Mouse (Mus musculus): ENCODE measurements around the gene Itga9. TPM values are rescaled to one million over a fixed set of nuclear protein-coding genes. Genes with fewer than 3 reads are reported as not detected.

Itga9 gene
- polyA plus RNA-seq, 1 experiment from 2014 or later: 0.74 TPM

DNA sequence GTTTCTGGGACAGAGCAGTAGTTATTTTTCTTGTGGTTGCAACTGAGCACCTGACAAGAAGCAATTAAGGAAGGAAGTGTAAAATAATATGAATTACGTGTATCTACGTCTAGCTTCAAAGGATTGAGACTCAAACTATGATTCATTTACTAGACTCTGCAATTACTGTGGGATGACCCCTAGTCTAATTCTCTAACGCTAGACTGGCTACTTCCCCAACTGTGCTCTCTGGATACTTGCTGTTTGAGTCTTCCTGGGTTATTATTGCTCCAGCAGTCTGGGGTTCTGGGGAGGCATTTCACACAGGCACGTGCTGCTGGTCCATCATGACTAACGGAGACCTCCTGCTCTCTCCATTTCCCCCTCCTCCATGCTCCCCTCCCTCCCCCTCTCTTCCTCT, 10.7 kb downstream of the Itga9 start:
- no peaks in the 10 kb centered on the region for H3K36me3 ChIP-seq (ENCODE audit: control insufficient read depth, insufficient read depth, low read length)
- no peak overlapping the region for H3K4me3 ChIP-seq (ENCODE audit: low read length)
- WGBS: 74% methylated on average over 5 of the region's 5 CpGs
- H3K9me3 ChIP-seq (ENCODE audit: control insufficient read depth, low read length): no peaks in the 10 kb centered on the region
- no peaks in the 10 kb centered on the region for H3K4me1 ChIP-seq (ENCODE audit: control insufficient read depth, insufficient read depth, low read depth, low read length)
- H3K4me2 ChIP-seq (ENCODE audit: low read length): no peak overlapping the region
- H3K27ac ChIP-seq (ENCODE audit: low read depth, low read length): no peak overlapping the region
- no peak for ATAC-seq
- no peak overlapping the region for H3K9ac ChIP-seq (ENCODE audit: low read depth, low read length)
- H3K27me3 ChIP-seq (replicated peaks; ENCODE audit: control insufficient read depth, insufficient read depth, low read length): no peaks in the 10 kb centered on the region; the same call in 1 of the 2 replicates

DNA sequence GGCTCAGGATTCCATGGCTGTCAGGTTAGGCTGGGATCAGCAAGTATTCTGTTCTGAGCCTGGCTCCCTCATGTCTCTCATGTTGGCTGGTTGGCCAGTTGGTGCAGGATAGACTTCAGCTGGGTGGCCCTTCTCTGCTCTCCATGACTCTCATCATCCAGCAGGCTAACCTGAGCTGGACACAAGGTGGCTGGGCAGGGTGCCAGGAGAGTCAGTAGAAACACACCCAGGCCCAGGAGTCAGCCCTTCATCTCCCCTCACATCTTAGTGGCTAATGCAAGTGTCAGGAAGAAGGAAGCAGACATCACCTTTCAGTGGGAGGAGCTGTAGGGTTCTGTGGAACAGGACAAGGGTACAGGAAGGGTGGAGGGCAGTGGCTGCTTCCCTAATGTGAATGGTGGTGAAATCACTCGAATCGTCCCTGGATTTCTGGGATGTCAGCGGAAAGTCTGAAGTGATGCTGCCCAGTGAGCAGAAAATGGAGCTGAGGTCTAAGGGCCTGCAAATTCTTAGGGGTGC, 12.3 kb downstream of the Itga9 start:
- Histone ChIP-seq H3K4me1 (ENCODE audit: control insufficient read depth, insufficient read depth, low read depth, low read length) (no peaks in the 10 kb centered on the region), H3K36me3 (ENCODE audit: control insufficient read depth, insufficient read depth, low read length) (no peaks in the 10 kb centered on the region), H3K9ac (ENCODE audit: low read depth, low read length) (no peak overlapping the region)

DNA sequence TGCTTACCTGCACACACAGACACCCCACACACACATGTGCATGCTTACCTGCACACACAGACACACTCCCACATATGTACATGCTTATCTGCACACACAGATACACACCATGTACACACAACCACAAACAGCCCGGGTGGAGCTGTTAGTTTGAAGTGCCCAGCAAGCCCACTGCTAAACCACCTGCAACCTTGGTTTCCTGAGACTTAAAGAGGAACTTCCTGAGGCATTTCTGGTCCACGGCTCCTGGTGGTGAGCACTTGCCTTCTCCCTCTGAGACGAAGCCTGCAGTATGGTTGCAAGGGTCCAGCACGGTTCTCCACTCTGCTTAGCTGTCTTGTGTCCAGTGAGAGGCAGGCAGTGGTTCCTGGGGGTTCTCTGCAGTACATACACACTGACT, 14.3 kb downstream of the Itga9 start:
- Histone ChIP-seq H3K4me2 (ENCODE audit: low read length) (no peak overlapping the region), H3K27ac (ENCODE audit: low read depth, low read length) (no peak overlapping the region), H3K9ac (ENCODE audit: low read depth, low read length) (no peak overlapping the region), H3K27me3 (replicated peaks; ENCODE audit: control insufficient read depth, insufficient read depth, low read length) (no peaks in the 10 kb centered on the region; the same call in 1 of the 2 replicates), H3K4me1 (ENCODE audit: control insufficient read depth, insufficient read depth, low read depth, low read length) (no peaks in the 10 kb centered on the region), H3K36me3 (ENCODE audit: control insufficient read depth, insufficient read depth, low read length) (no peaks in the 10 kb centered on the region), H3K9me3 (ENCODE audit: control insufficient read depth, low read length) (no peaks in the 10 kb centered on the region), H3K4me3 (ENCODE audit: low read length) (no peak overlapping the region)
- ATAC-seq: no peak
- WGBS: 57% methylated on average over 4 of the region's 4 CpGs

More for the DNA sequence above, 12.3 kb downstream of the Itga9 start:
- Histone ChIP-seq H3K9me3 (ENCODE audit: control insufficient read depth, low read length) (no peaks in the 10 kb centered on the region), H3K4me2 (ENCODE audit: low read length) (no peak overlapping the region), H3K4me3 (ENCODE audit: low read length) (no peak overlapping the region), H3K27me3 (replicated peaks; ENCODE audit: control insufficient read depth, insufficient read depth, low read length) (no peaks in the 10 kb centered on the region; the same call in 1 of the 2 replicates), H3K27ac (ENCODE audit: low read depth, low read length) (no peak overlapping the region)
- 93% methylated on average over 3 of the region's 3 CpGs for WGBS
- no peak for ATAC-seq

DNA sequence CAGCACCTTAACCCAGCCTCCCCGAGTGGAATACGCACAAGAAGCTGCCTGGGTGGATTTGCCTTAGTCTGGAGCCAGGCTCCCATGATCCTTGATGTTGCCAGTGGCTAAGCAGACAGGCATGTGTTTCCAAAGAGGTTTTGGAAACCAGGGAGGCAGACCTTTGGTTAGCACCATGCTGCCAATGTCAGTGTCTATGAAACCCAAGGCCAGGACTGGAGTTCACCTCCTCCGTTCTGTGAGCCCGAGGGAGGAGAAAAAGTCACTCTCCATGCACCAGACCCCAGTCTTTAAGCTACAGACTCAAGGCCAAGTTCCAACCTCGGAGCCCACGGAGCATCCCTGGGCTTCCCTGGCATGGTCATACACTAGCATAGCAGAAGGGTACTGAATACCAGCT, 15.2 kb downstream of the Itga9 start:
- H3K4me2 ChIP-seq (ENCODE audit: low read length): no peak overlapping the region
- no peak overlapping the region for H3K4me3 ChIP-seq (ENCODE audit: low read length)
- WGBS: 93% methylated on average over 6 of the region's 6 CpGs
- no peaks in the 10 kb centered on the region for H3K9me3 ChIP-seq (ENCODE audit: control insufficient read depth, low read length)
- no peaks in the 10 kb centered on the region for H3K36me3 ChIP-seq (ENCODE audit: control insufficient read depth, insufficient read depth, low read length)
- no peaks in the 10 kb centered on the region; the same call in 1 of the 2 replicates for H3K27me3 ChIP-seq (replicated peaks; ENCODE audit: control insufficient read depth, insufficient read depth, low read length)
- no peak overlapping the region for H3K9ac ChIP-seq (ENCODE audit: low read depth, low read length)
- no peak overlapping the region for H3K27ac ChIP-seq (ENCODE audit: low read depth, low read length)
- ATAC-seq: no peak
- H3K4me1 ChIP-seq (ENCODE audit: control insufficient read depth, insufficient read depth, low read depth, low read length): no peaks in the 10 kb centered on the region

DNA sequence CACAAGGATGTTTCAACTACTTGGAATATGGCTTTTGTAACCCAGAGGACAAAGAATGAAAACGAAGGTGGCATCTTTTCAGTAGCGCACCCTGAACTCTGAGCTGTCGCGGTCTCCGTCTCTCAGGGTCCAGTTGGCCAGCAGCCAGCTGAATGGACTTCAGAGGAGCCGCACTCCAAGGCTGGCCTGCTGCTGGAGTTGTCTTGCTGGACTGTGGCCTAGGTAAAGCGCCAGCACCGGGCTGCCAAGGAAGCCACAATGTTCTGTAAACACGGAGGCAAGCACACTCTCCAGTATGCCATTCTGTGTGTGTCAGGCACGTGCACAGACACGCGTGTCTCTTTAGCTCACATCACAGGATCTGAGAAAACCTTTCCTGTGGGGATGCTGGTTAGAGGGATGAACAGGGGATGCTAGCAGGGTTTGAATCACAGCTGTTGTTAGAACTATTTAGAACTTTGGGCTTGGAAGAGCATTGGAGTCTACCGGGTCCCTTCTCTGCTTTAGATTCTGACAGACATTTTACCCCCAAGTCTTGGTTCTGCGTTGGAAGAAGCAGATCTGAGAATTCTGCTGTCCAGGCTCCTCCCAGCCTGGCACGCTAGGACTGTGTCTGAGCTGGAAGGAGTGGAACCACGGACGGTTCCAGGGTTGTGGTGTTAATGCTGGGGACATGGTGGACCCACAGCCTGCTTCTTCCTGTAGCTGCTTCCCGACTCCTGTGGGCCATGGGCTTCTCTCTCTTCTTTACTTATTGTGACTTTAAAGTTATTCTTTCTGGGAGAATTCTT, 16.1 kb downstream of the Itga9 start:
- Histone ChIP-seq H3K9me3 (ENCODE audit: control insufficient read depth, low read length) (no peaks in the 10 kb centered on the region), H3K27me3 (replicated peaks; ENCODE audit: control insufficient read depth, insufficient read depth, low read length) (no peaks in the 10 kb centered on the region; the same call in 1 of the 2 replicates), H3K9ac (ENCODE audit: low read depth, low read length) (no peak overlapping the region), H3K27ac (ENCODE audit: low read depth, low read length) (no peak overlapping the region), H3K4me1 (ENCODE audit: control insufficient read depth, insufficient read depth, low read depth, low read length) (no peaks in the 10 kb centered on the region), H3K36me3 (ENCODE audit: control insufficient read depth, insufficient read depth, low read length) (no peaks in the 10 kb centered on the region), H3K4me2 (ENCODE audit: low read length) (no peak overlapping the region), H3K4me3 (ENCODE audit: low read length) (no peak overlapping the region)
- 78% methylated on average over 18 of the region's 18 CpGs for WGBS
- no peak for ATAC-seq

DNA sequence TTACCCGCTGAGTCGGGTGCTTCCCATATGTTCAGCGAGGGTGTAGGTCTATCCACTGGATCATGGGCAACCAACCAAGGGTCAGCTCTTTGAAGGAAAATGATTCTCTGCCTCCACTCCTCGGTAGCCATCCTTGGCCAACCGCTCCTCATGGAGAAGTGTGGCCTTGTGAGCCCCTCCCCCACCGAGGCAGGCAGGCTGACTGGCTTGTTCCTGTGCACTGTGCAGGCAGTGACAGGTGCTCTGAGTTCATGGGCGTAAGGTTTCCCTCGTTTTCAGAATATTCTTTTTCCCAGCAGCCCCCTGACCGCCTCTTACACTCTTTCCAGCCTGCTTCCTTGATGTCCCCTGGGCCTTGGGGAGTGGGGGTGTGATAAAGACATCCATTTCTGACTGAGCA, 17.0 kb downstream of the Itga9 start:
- H3K9ac ChIP-seq (ENCODE audit: low read depth, low read length): no peak overlapping the region
- no peaks in the 10 kb centered on the region; the same call in 1 of the 2 replicates for H3K27me3 ChIP-seq (replicated peaks; ENCODE audit: control insufficient read depth, insufficient read depth, low read length)
- H3K4me2 ChIP-seq (ENCODE audit: low read length): no peak overlapping the region
- WGBS: 69% methylated on average over 9 of the region's 9 CpGs
- no peak for ATAC-seq
- no peak overlapping the region for H3K27ac ChIP-seq (ENCODE audit: low read depth, low read length)
- H3K4me1 ChIP-seq (ENCODE audit: control insufficient read depth, insufficient read depth, low read depth, low read length): no peaks in the 10 kb centered on the region
- H3K4me3 ChIP-seq (ENCODE audit: low read length): no peak overlapping the region
- H3K9me3 ChIP-seq (ENCODE audit: control insufficient read depth, low read length): no peaks in the 10 kb centered on the region
- H3K36me3 ChIP-seq (ENCODE audit: control insufficient read depth, insufficient read depth, low read length): no peaks in the 10 kb centered on the region

DNA sequence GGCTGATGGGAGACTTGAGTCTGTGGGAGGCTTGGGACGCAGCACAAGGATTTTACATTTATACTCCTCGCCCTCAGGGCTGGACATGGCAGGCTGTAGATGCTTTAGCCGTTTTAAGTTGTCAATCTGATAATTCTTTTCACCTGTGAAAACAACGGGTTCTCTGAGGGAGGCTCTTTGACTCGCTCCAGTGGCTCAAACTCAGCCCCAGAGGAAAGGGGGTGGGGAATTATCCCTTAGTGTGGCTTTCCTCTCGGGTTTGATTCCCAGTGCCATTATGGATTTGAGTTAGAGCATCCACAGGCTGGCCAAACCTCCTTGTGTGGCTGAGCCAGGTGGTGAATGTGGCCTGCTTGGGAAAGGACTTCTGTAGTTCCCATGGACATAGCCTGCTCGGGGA, 17.7 kb downstream of the Itga9 start:
- H3K4me1 ChIP-seq (ENCODE audit: control insufficient read depth, insufficient read depth, low read depth, low read length): no peaks in the 10 kb centered on the region
- no peak overlapping the region for H3K27ac ChIP-seq (ENCODE audit: low read depth, low read length)
- no peak for ATAC-seq
- H3K4me2 ChIP-seq (ENCODE audit: low read length): no peak overlapping the region
- H3K36me3 ChIP-seq (ENCODE audit: control insufficient read depth, insufficient read depth, low read length): no peaks in the 10 kb centered on the region
- H3K9me3 ChIP-seq (ENCODE audit: control insufficient read depth, low read length): no peaks in the 10 kb centered on the region
- H3K9ac ChIP-seq (ENCODE audit: low read depth, low read length): no peak overlapping the region
- no peaks in the 10 kb centered on the region; the same call in 1 of the 2 replicates for H3K27me3 ChIP-seq (replicated peaks; ENCODE audit: control insufficient read depth, insufficient read depth, low read length)
- no peak overlapping the region for H3K4me3 ChIP-seq (ENCODE audit: low read length)
- 49% methylated on average over 7 of the region's 7 CpGs for WGBS

DNA sequence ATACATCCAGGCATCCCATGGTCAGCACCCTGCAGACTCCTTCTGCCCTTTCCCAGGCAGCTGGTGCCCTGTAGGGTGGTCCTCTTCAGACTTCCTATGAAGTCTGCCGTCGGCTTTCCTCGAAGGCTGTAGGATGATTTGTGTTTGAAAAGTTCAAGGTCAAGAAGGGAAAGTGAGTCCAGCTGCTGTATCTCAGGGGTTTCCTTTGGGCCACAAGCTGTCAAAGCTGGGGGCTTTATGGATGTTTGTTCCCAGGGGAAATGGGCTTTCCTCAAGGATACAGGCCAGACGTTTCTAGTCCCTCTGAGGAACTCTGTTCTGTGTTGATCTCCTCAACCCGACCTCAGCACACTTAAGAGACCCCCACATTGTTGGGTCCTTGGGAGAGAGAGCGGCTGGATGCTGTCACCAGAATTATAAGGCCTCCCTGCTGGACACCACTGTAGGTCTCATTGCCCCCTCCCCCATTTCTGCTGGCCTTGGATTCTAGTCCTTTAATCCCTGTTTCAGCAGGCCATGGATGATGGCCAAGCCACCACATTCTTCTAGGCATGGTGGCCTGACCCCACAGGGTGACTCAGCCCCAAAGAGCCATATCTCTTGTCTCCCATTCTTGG, 23.4 kb downstream of the Itga9 start:
- Histone ChIP-seq H3K9ac (ENCODE audit: low read depth, low read length) (no peak overlapping the region), H3K4me3 (ENCODE audit: low read length) (no peak overlapping the region), H3K4me2 (ENCODE audit: low read length) (no peak overlapping the region), H3K4me1 (ENCODE audit: control insufficient read depth, insufficient read depth, low read depth, low read length) (no peaks in the 10 kb centered on the region), H3K27ac (ENCODE audit: low read depth, low read length) (no peak overlapping the region), H3K36me3 (ENCODE audit: control insufficient read depth, insufficient read depth, low read length) (no peaks in the 10 kb centered on the region), H3K27me3 (replicated peaks; ENCODE audit: control insufficient read depth, insufficient read depth, low read length) (no peaks in the 10 kb centered on the region), H3K9me3 (ENCODE audit: control insufficient read depth, low read length) (no peaks in the 10 kb centered on the region)
- WGBS: 50% methylated on average over 6 of the region's 6 CpGs
- no peak for ATAC-seq
